Mouse (Mus musculus) adrenal gland, postnatal 25 days (tissue): ENCODE results near the gene Foxp4. TPM values are rescaled to one million over a fixed set of nuclear protein-coding genes. Genes with fewer than 3 reads are reported as not detected.

Experiments
- total RNA-seq: library from RNA; stranded (reverse); gene quantifications from 2 replicates; pipeline ENCODE4 v1.2.3, GENCODE M21; 2021

The Foxp4 gene
- total RNA-seq, 1 experiment from 2014 or later, result 33.4 TPM

Other genes with a start within 250 kb of the Foxp4 start
- gene Tomm6, start 236.3 kb downstream of the Foxp4 start, total RNA-seq, result 213 and 228 TPM in 2 replicates
- 4.3 and 8.0 TPM in 2 replicates for gene Frs3, start 235.6 kb downstream of the Foxp4 start, total RNA-seq
- 0.91 TPM in 1 of 2 replicates, not detected in the other for gene Gm21981, start 230.2 kb downstream of the Foxp4 start, total RNA-seq
- gene Prickle4, start 229.9 kb downstream of the Foxp4 start, total RNA-seq, result 1.7 and 4.3 TPM in 2 replicates
- gene Pgc, start 197.8 kb downstream of the Foxp4 start, total RNA-seq, result not detected in 2 replicates
- 21.1 and 28.0 TPM in 2 replicates for gene Tfeb, start 187.6 kb downstream of the Foxp4 start, total RNA-seq
- 2.4 TPM in 1 of 2 replicates, not detected in the other for gene Mdfi, start 90.0 kb downstream of the Foxp4 start, total RNA-seq
- gene 1700122O11Rik, start 113.6 kb upstream of the Foxp4 start, total RNA-seq, result not detected in 2 replicates
- not detected in 2 replicates for gene 1700067P10Rik, start 164.7 kb upstream of the Foxp4 start, total RNA-seq
- gene 9830107B12Rik, start 221.6 kb upstream of the Foxp4 start, total RNA-seq, result not detected in 2 replicates
- not detected in 2 replicates for gene A530064D06Rik, start 242.6 kb upstream of the Foxp4 start, total RNA-seq